Mouse (Mus musculus) layer of hippocampus, postnatal 14 days (tissue): ENCODE data around the gene Hmgb1. TPM values are rescaled to one million over a fixed set of nuclear protein-coding genes. Genes with fewer than 3 reads are reported as not detected.

Experiments
- DNase-seq, 2 experiments: peaks; one replicate each; pipeline ENCODE4 v3.0.0; 2021 to 2022; ENCODE audit warnings: low spot score in 2 of 2, mixed read lengths in 1 of 2
- total RNA-seq, 2 experiments: library from RNA; stranded (reverse); gene quantifications; 2 replicates each; pipeline ENCODE4 v1.2.3; 2021

The Hmgb1 gene
- total RNA-seq, 2 experiments from 2014 or later, result 165 to 178 TPM

GRCm38 (mm10) chr5:149002803-149003115 is 181.5 kb downstream of the Hmgb1 start:
- DNase-seq, result no peak

DNA sequence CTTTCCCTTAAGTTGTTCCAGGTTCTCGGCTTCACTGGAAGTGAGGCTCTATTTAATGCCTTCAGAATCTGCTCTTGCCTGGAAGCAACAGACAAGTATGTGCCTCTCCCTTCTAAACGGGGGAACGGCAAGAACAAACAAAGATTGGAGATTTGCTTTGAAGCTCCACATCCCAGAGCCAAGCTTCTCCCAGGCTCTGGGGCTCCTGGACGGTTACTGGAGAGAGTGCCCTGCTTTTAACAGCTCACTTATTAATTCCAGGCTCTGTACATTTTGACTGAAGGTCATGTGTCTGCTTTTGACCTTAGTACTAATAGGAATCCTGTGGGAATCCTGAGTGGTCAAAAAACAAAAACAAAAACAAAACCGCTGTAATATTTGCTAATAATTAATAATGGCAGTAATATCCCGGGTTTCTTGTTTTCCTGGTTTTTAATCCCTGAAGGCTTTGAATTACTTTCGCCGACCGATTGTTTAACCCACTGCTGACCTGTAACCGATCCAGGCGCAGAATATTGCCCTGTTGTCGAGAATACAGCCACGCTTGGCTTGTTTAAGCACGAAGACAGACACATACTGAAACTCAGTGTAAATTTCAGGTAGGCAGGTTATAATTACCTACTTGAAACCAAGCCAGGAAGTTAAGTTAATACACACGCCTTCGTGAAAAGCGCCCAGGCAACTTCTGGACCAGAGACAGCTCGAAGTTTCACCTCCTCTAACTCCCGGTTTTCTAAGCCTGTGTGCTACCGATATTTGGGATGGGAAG is 182.1 kb downstream of the Hmgb1 start:
- no peak for DNase-seq

- no peak for DNase-seq
These were observed 184.5 kb downstream of the Hmgb1 start for GRCm38 (mm10) chr5:148999802-149000201.

GRCm38 (mm10) chr5:148998512-148998911 is 185.8 kb downstream of the Hmgb1 start:
- no peak for DNase-seq

GRCm38 (mm10) chr5:148996709-148997037 is 187.6 kb downstream of the Hmgb1 start:
- DNase-seq, result no peak

Other genes starting within 250 kb of the Hmgb1 start
- 10 to 100 TPM; 15.2 to 18.0 TPM for gene Gm42791, start 189.3 kb downstream of the Hmgb1 start, total RNA-seq
- gene Uspl1, start 139 bp downstream of the Hmgb1 start, total RNA-seq, result 10 to 100 TPM; 34.5 to 39.9 TPM
- gene Alox5ap, start 80.3 kb upstream of the Hmgb1 start, total RNA-seq, result 1 to 10 TPM; 7.6 to 7.9 TPM
- gene Medag, start 227.3 kb upstream of the Hmgb1 start, total RNA-seq, result 1 to 10 TPM; 1.6 to 1.7 TPM